Mouse (Mus musculus) heart, adult 9 months (tissue): ENCODE data around the gene Trim10.

Source experiments
- DNase-seq, 2 experiments: peaks; one replicate each; pipeline ENCODE4 v3.0.0; 2022; ENCODE audit warnings: low spot score in 2 of 2

The Trim10 gene

DNA sequence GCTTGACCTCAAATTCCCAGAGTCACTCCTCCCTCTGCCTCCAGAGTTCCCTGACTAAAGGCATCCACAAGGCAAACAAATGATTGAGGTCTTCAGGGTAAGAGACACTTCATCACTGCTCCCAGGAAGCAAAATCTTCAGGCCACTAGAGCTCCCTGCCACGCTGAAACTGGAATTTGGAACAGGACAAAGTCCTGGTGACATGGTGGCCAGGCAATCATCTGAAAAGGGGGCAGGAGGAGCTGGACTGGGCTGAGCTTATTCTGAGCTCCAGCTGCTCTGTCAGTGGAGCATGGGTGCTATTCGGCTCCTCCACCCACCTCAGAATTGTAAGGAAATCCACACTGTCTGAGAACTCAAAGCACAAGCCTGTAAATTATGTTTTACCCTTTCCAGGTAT, 42.7 kb downstream of the Trim10 start:
- no peak for DNase-seq

DNA sequence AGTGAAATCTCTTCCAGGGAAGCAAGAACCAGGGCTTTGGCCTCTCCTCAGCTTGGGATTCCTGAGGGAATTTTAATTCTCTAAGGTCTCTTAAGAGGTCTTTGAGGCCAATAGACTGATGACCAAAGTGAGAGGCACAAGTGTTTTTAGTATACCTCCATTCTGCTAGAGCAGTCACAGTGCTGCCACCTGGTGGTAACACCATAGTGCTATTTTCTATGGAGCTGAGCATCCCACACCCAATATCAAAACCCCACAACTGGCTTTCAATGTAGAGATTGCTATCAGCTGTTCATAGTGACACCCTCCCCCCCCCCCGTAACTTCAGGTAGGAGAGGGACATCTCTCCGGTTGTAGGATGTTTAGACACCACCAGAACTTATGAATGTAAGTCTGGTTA, 44.7 kb downstream of the Trim10 start:
- DNase-seq: peak; percentile 21 to 47

DNA sequence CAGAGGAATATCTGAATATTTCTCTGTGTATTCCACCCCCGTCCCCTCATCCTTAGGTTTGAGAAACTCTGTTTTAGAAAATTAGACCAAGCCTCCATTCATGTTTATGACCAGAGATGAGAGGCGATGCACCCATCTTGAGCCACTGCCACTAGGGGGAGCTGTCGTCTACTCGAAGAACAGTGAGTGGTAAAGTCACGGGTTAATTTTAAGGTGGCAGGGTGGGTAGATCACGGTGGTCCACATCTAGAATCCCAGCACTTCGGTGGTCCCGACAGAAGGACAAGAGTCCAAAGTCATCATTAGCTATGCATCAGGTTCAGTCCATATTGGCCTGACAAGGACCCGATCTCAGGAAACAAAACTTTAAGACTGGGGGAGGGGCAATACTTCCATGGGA, 45.7 kb downstream of the Trim10 start:
- peak; percentile 7 to 38 for DNase-seq

DNA sequence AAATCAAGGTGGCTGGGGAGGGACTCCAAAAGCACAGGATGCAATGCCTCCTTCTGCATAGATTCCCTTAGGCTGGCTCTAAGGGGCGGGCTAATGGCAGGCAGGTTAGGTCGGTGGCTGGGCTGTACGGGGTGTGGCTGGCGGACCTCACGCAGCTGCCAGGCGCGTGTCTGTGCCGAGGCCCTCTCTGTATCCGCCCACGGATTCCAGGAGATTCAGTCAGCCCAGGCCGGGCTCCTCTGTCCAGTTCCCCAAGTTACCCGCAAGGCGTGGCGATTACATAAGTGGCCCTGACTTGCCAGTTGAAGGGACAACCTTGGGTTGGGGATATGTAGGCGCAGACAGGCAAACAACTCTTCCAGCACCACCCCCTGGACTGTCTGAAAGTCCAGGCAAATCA, 50.9 kb downstream of the Trim10 start:
- DNase-seq: no peak

DNA sequence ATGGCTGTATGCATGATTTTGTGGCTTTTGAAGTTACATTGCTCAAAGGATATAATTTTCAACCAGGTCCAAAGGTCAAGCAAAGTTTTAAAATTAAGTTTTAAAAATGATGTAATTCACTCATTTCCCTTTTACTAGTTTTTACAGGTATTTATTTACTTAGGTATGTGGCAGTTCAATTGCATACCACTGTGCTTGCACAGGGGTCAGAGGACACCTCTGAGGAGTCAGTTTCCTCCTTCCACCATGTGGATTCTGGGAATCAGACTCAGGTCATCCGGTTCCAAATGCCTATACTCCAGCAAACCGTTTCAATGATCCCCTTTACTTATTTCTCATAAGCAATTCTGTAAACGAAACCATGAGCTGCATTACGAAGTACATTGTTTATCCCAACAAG, 53.3 kb downstream of the Trim10 start:
- DNase-seq: no peak

DNA sequence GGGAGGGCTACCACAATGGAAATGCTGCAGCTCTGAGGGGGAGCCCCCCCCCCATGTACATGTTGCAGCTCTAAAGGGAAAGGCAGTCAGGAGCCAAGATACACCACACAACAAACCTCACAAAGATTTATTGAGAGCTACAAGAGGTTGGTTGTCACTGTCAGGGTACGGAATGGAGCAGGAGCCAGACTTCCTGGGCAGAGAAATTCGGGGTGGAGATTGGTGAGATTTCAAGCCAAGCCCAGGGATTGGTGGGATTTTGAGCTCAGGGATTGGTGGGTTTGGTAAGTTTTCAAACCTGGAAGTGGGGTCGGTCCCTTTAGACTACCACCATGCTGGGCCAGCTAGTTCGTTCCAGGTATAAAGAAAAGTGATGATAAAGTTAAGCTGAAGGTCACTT, 54.1 kb downstream of the Trim10 start:
- DNase-seq: no peak
